Mouse (Mus musculus) testis, adult 2 months (tissue): Measurements from ENCODE around the gene 2010003K11Rik.

ENCODE experiments used
- CTCF ChIP-seq: fragments of 200-500 bp; IDR thresholded peaks from 2 replicates; pipeline ENCODE4 v1.5.1; 2012; ENCODE audit warnings: low read depth, mild to moderate bottlenecking, inconsistent platforms, low read length, moderate library complexity; ENCODE audit not compliant: control insufficient read depth, insufficient read depth, insufficient replicate concordance
- POLR2A ChIP-seq: fragments of 200-500 bp; IDR thresholded peaks from 2 replicates; pipeline ENCODE4 v1.6.1; 2012; ENCODE audit warnings: low read depth, mild to moderate bottlenecking, inconsistent platforms, low read length, moderate library complexity; ENCODE audit not compliant: control insufficient read depth

DNA sequence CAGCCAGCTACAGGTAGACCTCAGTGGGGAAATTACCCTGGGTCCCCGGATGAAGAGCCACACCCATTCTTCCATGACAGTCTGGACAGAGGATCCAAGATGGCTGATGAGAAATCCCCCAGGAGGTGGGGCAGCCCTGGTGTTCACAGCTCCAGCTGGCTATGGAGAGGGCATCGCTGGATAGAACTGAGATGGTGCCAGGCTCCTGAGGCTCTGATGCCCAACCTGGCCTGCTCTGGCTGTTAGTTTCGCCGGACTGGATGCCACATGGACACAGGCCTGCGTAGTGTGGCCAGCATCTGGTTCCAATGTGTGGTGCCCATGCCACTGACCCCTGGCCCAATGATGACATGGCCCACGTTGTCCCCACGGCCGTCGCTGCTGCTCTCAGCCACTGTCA lies 50.9 kb downstream of the 2010003K11Rik start:
- no peak for TF ChIP-seq CTCF
- no peak for TF ChIP-seq POLR2A
